Mouse (Mus musculus) CH12.LX (cell line): ENCODE results near the gene C1qc. TPM values are rescaled to one million over a fixed set of nuclear protein-coding genes. Genes with fewer than 3 reads are reported as not detected.

Source experiments
- DNase-seq: peaks from one replicate; pipeline ENCODE4 v3.0.0-alpha.2; 2013; ENCODE audit errors: extremely low read depth
- H3K27ac ChIP-seq: 2 replicates; pipeline ENCODE4 v1.5.1; 2012; ENCODE audit warnings: low read depth, mild to moderate bottlenecking, control low read depth, moderate library complexity; ENCODE audit not compliant: insufficient read depth
- H3K27me3 ChIP-seq: replicated peaks from 2 replicates; pipeline ENCODE3; 2012; ENCODE audit warnings: inconsistent platforms
- H3K36me3 ChIP-seq, 2 experiments: replicated peaks in 1 of 2; 2 replicates each; pipeline versions ENCODE3 to v1.6.1; 2012; ENCODE audit warnings: inconsistent platforms in 1 of 2, low read length in 1 of 2, mild to moderate bottlenecking in 1 of 2, mixed read lengths in 1 of 2, moderate library complexity in 1 of 2; ENCODE audit not compliant: control insufficient read depth in 1 of 2, insufficient read depth in 1 of 2
- H3K4me1 ChIP-seq, 2 experiments: 2 replicates each; pipeline ENCODE4 v1.6.1; 2012; ENCODE audit warnings: inconsistent platforms in 1 of 2, moderate library complexity in 1 of 2; ENCODE audit not compliant: insufficient read depth in 2 of 2, control insufficient read depth in 1 of 2
- H3K4me2 ChIP-seq: 2 replicates; pipeline ENCODE4 v1.6.1; 2012; ENCODE audit warnings: low read depth, mild to moderate bottlenecking, control low read depth; ENCODE audit not compliant: poor library complexity, insufficient read depth, severe bottlenecking
- H3K4me3 ChIP-seq, 3 experiments: fragments of 150-350 bp in 1 of 3; sonication (generic) in 1 of 3; replicated peaks in 1 of 3; 2 replicates each; pipeline versions ENCODE3 to v1.5.1; 2011 to 2012; ENCODE audit warnings: low read depth in 2 of 3, low read length in 2 of 3, mild to moderate bottlenecking in 2 of 3, moderate library complexity in 2 of 3, control low read depth in 1 of 3, improper control_type of control experiment in 1 of 3, inconsistent platforms in 1 of 3, mixed read lengths in 1 of 3; ENCODE audit not compliant: poor library complexity in 1 of 3
- H3K79me2 ChIP-seq: replicated peaks from 2 replicates; pipeline ENCODE4 v1.6.1; 2012; ENCODE audit warnings: mild to moderate bottlenecking, moderate library complexity; ENCODE audit not compliant: control insufficient read depth, poor library complexity, insufficient read depth, severe bottlenecking; ENCODE audit errors: extremely low read depth
- H3K9ac ChIP-seq: 2 replicates; pipeline ENCODE4 v1.6.1; 2012; ENCODE audit warnings: low read depth, mild to moderate bottlenecking, control low read depth, moderate library complexity; ENCODE audit not compliant: insufficient read depth
- H3K9me3 ChIP-seq: replicated peaks from 2 replicates; pipeline ENCODE3; 2012; ENCODE audit warnings: low read length, inconsistent platforms, mixed read lengths
- CTCF ChIP-seq, 2 experiments: IDR thresholded peaks in 1 of 2; conservative IDR thresholded peaks in 1 of 2; 2 replicates each; pipeline ENCODE4 v1.5.1; 2011 to 2012; ENCODE audit warnings: low read depth in 2 of 2, low read length in 2 of 2, improper control_type of control experiment in 1 of 2, inconsistent platforms in 1 of 2, mild to moderate bottlenecking in 1 of 2, moderate library complexity in 1 of 2
- ELF1 ChIP-seq: IDR thresholded peaks from 2 replicates; pipeline ENCODE4 v1.6.1; 2014; ENCODE audit warnings: low read depth, mild to moderate bottlenecking, inconsistent platforms, low read length, improper control_type of control experiment
- IRF4 ChIP-seq: IDR thresholded peaks from 2 replicates; pipeline ENCODE4 v1.6.1; 2014; ENCODE audit warnings: low read depth, mild to moderate bottlenecking, inconsistent platforms, low read length, improper control_type of control experiment
- JUND ChIP-seq: conservative IDR thresholded peaks from 2 replicates; pipeline ENCODE4 v1.6.1; 2011; ENCODE audit warnings: low read depth, low read length, improper control_type of control experiment
- MAZ ChIP-seq: IDR thresholded peaks from 2 replicates; pipeline ENCODE4 v1.6.1; 2012; ENCODE audit warnings: low read depth, mild to moderate bottlenecking, inconsistent platforms, low read length, improper control_type of control experiment, moderate library complexity
- MYC ChIP-seq: IDR thresholded peaks from 2 replicates; pipeline ENCODE4 v1.6.1; 2011; ENCODE audit warnings: low read depth, mild to moderate bottlenecking, improper control_type of control experiment, low read length
- POLR2AphosphoS2 ChIP-seq: IDR thresholded peaks from 2 replicates; pipeline ENCODE4 v1.6.1; 2011; ENCODE audit warnings: low read depth, low read length, improper control_type of control experiment
- RCOR1 ChIP-seq: conservative IDR thresholded peaks from 2 replicates; pipeline ENCODE4 v1.6.1; 2012; ENCODE audit warnings: low read depth, mild to moderate bottlenecking, inconsistent platforms, low read length, improper control_type of control experiment
- SIN3A ChIP-seq: IDR thresholded peaks from 2 replicates; pipeline ENCODE4 v1.6.1; 2012; ENCODE audit warnings: low read length, improper control_type of control experiment, inconsistent platforms
- SMC3 ChIP-seq: IDR thresholded peaks from 2 replicates; pipeline ENCODE4 v1.6.1; 2011; ENCODE audit warnings: low read depth, low read length, improper control_type of control experiment
- TBP ChIP-seq: conservative IDR thresholded peaks from 2 replicates; pipeline ENCODE4 v1.6.1; 2011; ENCODE audit warnings: low read depth, low read length, improper control_type of control experiment
- TCF12 ChIP-seq: IDR thresholded peaks from 2 replicates; pipeline ENCODE4 v1.6.1; 2014; ENCODE audit warnings: low read depth, mild to moderate bottlenecking, inconsistent platforms, low read length, improper control_type of control experiment
- ZC3H11A ChIP-seq: IDR thresholded peaks from 2 replicates; pipeline ENCODE4 v1.6.1; 2012; ENCODE audit warnings: low read depth, mild to moderate bottlenecking, inconsistent platforms, low read length, improper control_type of control experiment
- ZKSCAN1 ChIP-seq: IDR thresholded peaks from 2 replicates; pipeline ENCODE4 v1.6.1; 2012; ENCODE audit warnings: low read depth, inconsistent platforms, low read length, improper control_type of control experiment, borderline replicate concordance
- ZMIZ1 ChIP-seq: IDR thresholded peaks from 2 replicates; pipeline ENCODE4 v1.6.1; 2012; ENCODE audit warnings: low read depth, mild to moderate bottlenecking, inconsistent platforms, low read length, improper control_type of control experiment
- ZNF384 ChIP-seq: IDR thresholded peaks from 2 replicates; pipeline ENCODE4 v1.6.1; 2012; ENCODE audit warnings: low read depth, low read length, improper control_type of control experiment, inconsistent platforms
- dilution Hi-C: fragments of 300-500 bp; cut with MboI; formaldehyde crosslinking; loops from 2 replicates; pipeline ENCODE4 v1.14.3; 2020; ENCODE audit warnings: low sequenced_read_pairs; ENCODE audit not compliant: extremely low pct_unique_long_range_greater_than_20kb, extremely low pct_ligation_motif_present
- in situ Hi-C: fragments of 300-500 bp; cut with MboI; formaldehyde crosslinking; loops from 3 replicates; pipeline ENCODE4 v1.14.3; 2019; ENCODE audit warnings: low sequenced_read_pairs, low pct_ligation_motif_present, low pct_unique_long_range_greater_than_20kb, mixed read lengths
- polyA plus RNA-seq: library from polyadenylated mRNA; unstranded; fragments of >175 nt; gene quantifications from 2 replicates; pipeline ENCODE4 v1.2.1, GENCODE M21; 2012; ENCODE audit warnings: low read depth; ENCODE audit not compliant: insufficient read length
- total RNA-seq, 2 experiments: library from RNA; depleted of rRNA; stranded (reverse); fragments of 300-350 nt in 1 of 2; fragments of >200 nt in 1 of 2; gene quantifications; 2 replicates each; pipeline ENCODE4 v1.2.3; 2012 to 2014

C1qc gene
- total and polyA plus RNA-seq, 3 experiments: not detected

DNA sequence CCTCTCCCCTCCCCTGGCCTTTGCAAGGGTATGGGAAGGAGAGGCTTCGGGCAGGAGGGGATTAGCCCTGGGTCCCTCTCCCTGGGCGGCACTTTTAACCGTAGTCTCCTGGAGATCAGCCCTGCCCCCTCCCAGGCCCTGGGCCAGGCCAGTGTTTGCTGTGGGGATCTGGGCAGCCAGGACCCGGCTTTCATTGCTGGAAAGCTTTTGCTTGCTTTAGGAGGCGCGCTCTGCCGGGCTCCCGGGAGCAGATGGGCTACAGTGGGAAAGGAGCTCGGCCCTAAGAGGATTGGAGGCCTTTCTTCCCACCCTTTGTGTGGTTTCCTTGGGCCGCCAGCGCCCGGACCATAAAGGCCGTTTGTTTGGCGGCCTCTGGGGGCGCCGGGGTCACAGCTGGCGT lies 31.1 kb downstream of the C1qc start:
- Histone ChIP-seq H3K9me3 (peaks cover 4% of the 10 kb centered on the region), H3K4me1 (no peaks in the 10 kb centered on the region), H3K27me3 (peaks cover 94% of the 10 kb centered on the region), H3K79me2 (no peaks in the 10 kb centered on the region), H3K4me3 (no peak overlapping the region), H3K9ac (no peak overlapping the region), H3K4me2 (no peak overlapping the region), H3K36me3 (no peaks in the 10 kb centered on the region), H3K27ac (no peak overlapping the region)
- no peak for DNase-seq
- TF ChIP-seq MAZ (no peak), TCF12 (no peak), JUND (no peak), ZC3H11A (no peak), ZKSCAN1 (no peak), MYC (no peak), SMC3 (no peak)
- in situ Hi-C loops (no loop called here), dilution Hi-C loops (no loop called here)

DNA sequence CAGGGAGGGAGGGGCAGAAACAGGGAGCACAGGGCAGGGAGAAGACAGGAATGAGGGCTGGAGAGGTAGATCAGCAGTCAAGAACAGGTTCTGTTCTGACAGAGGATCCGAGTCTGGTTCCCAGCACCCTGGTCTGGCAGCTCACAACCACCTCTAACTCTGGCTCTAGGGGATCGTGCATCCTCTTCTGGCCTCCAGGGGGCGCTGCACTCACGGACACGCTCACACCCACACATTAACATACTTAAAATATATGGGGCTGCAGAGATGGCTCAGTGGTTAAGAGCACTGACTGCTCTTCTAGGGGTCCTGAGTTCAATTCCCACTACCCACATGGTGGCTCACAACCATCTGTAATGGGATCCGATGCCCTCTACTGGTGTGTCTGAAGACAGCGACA lies 32.8 kb downstream of the C1qc start:
- peaks cover 10% of the 10 kb centered on the region for H3K9me3 ChIP-seq
- H3K4me2 ChIP-seq: no peak overlapping the region
- DNase-seq: no peak
- no peaks in the 10 kb centered on the region for H3K36me3 ChIP-seq
- in situ Hi-C loops (no loop called here), dilution Hi-C loops (no loop called here)
- no peaks in the 10 kb centered on the region for H3K4me1 ChIP-seq
- no peak overlapping the region for H3K9ac ChIP-seq
- peaks cover 94% of the 10 kb centered on the region for H3K27me3 ChIP-seq
- no peaks in the 10 kb centered on the region for H3K79me2 ChIP-seq
- no peak overlapping the region for H3K4me3 ChIP-seq
- no peak for TF ChIP-seq ZMIZ1
- TF ChIP-seq CTCF (conservative IDR thresholded peaks at IDR 0.05 in 1 of 2, IDR thresholded peaks at IDR 0.05 in 1 of 2; ENCODE audit: low read depth in 2 of 2, low read length in 2 of 2): peak; percentile 13 to 45; a peak in 2 of 4 replicates
- H3K27ac ChIP-seq: no peak overlapping the region

DNA sequence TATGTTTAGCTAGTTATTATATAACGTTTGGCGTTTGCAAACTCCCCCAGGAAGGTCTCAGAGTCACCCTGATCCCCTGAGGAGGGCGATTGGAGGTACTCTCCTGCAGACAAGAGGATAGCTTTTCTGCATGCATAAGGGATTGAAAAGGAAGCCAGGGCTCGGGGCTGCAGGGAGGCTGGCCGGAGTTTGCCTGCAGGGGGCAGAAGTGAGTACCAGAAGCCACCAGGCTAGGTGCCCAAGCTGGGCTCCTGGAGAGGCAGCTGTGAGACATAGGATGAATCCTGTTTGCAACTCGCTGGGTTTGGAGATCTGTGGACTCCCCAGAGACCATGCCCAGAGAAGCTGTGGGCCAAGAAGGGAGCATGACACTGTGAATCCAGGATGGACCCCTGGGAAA lies 37.8 kb downstream of the C1qc start:
- no peak overlapping the region for H3K4me2 ChIP-seq
- dilution Hi-C loops (no loop called here), in situ Hi-C loops (no loop called here)
- H3K4me1 ChIP-seq: no peaks in the 10 kb centered on the region
- H3K27me3 ChIP-seq: peaks cover 84% of the 10 kb centered on the region
- TF ChIP-seq ZNF384: no peak
- no peak for TF ChIP-seq RCOR1
- TF ChIP-seq POLR2AphosphoS2: no peak
- peak; percentile 28 for TF ChIP-seq SMC3
- TF ChIP-seq ELF1: no peak
- TF ChIP-seq SIN3A: no peak
- TF ChIP-seq CTCF (conservative IDR thresholded peaks at IDR 0.05 in 1 of 2, IDR thresholded peaks at IDR 0.05 in 1 of 2; ENCODE audit: low read depth in 2 of 2, low read length in 2 of 2): peak in 1 of 2 experiments; percentile 44; a peak in 2 of 4 replicates
- no peak for TF ChIP-seq IRF4
- TF ChIP-seq TBP: no peak
- TF ChIP-seq, all 38 proteins: peak for 2
- DNase-seq: no peak
- Histone ChIP-seq H3K4me3 (no peak overlapping the region), H3K36me3 (no peaks in the 10 kb centered on the region), H3K9me3 (peaks cover 10% of the 10 kb centered on the region), H3K27ac (no peak overlapping the region), H3K79me2 (no peaks in the 10 kb centered on the region), H3K9ac (no peak overlapping the region)
